Mouse (Mus musculus): ENCODE results near the gene Armh4. TPM values are rescaled to one million over a fixed set of nuclear protein-coding genes. Genes with fewer than 3 reads are reported as not detected.

Armh4 gene
- polyA plus RNA-seq, 1 experiment from 2014 or later, result 87.8 TPM

DNA sequence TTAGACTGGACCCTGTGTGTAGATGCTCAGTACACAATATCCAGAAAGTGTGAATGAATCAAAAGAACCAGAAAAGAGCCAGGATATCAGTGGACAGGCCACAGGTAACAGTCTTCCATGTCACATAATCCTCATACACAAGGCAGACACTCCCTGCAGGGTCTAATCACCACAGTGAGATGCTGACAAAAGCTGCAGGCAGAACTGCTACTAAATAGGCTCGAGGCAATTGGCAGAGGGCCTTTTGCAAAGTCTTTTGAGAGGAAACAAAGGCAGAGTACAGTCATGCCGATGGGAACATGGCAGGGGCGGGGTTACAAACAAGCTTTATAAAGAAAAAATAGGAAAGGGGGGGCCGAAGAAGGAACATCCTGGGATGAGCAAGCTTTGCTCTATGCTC lies 157.1 kb downstream of the Armh4 start:
- 61% methylated on average over 4 of the region's 4 CpGs for WGBS
- Histone ChIP-seq H3K27me3 (replicated peaks) (no peaks in the 10 kb centered on the region), H3K9ac (no peak overlapping the region), H3K9me3 (replicated peaks) (no peaks in the 10 kb centered on the region), H3K4me2 (no peak overlapping the region), H3K4me1 (replicated peaks) (no peaks in the 10 kb centered on the region), H3K4me3 (no peak overlapping the region), H3K36me3 (no peaks in the 10 kb centered on the region), H3K27ac (ENCODE audit: poor library complexity, severe bottlenecking) (no peak overlapping the region)
- no peak for ATAC-seq (ENCODE audit: insufficient number of reproducible peaks, low FRiP score)

Other genes starting within 250 kb of the Armh4 start
- not detected in 2 replicates for gene Olfr722, start 118.6 kb upstream of the Armh4 start, polyA plus RNA-seq (2016; fragmentation: Nextera tagmentation; extraction: Ambion mirVana)
- gene Olfr723, start 148.4 kb upstream of the Armh4 start, polyA plus RNA-seq (2016; fragmentation: Nextera tagmentation; extraction: Ambion mirVana), result not detected in 2 replicates
- not detected in 2 replicates for gene Olfr724, start 179.9 kb upstream of the Armh4 start, polyA plus RNA-seq (2016; fragmentation: Nextera tagmentation; extraction: Ambion mirVana)

Data from heart, embryonic 12.5 days (tissue).